Mouse (Mus musculus) stomach, postnatal 0 days (tissue): Measurements from ENCODE around the gene Map3k12.

Experiments used
- CTCF ChIP-seq: IDR thresholded peaks from 2 replicates; pipeline ENCODE4 v1.5.1; 2016; ENCODE audit warnings: antibody characterized with exemption, low read depth, mild to moderate bottlenecking, moderate library complexity
- EP300 ChIP-seq: optimal IDR thresholded peaks from 2 replicates; pipeline ENCODE3; 2016; ENCODE audit warnings: antibody characterized with exemption

- TF ChIP-seq CTCF, result no peak
- TF ChIP-seq EP300, result no peak
Measured at GRCm38 (mm10) chr15:102518859-102519201, 2.0 kb upstream of the Map3k12 start.
